Mouse (Mus musculus) left cerebral cortex, adult 8-10 months (tissue): Measurements from ENCODE around the gene Flot1. TPM values are rescaled to one million over a fixed set of nuclear protein-coding genes. Genes with fewer than 3 reads are reported as not detected.
A peak's percentile ranks its signal among the peaks of the same experiment; 100 is the strongest.
"Not testable (repeated sequence)": the region's sequence is repeated elsewhere in the genome, so short reads cannot be mapped to it uniquely, and the experiment has no call there.

Source experiments
- DNase-seq, 2 experiments: peaks; one replicate each; pipeline ENCODE4 v3.0.0; 2022; ENCODE audit warnings: low spot score in 2 of 2
- total RNA-seq, 4 experiments: library from RNA; stranded (reverse); gene quantifications; 2 replicates each; pipeline ENCODE4 v1.2.4; 2022

The Flot1 gene
- total RNA-seq, 4 experiments from 2014 or later, result 118 to 151 (median 137) TPM

DNA sequence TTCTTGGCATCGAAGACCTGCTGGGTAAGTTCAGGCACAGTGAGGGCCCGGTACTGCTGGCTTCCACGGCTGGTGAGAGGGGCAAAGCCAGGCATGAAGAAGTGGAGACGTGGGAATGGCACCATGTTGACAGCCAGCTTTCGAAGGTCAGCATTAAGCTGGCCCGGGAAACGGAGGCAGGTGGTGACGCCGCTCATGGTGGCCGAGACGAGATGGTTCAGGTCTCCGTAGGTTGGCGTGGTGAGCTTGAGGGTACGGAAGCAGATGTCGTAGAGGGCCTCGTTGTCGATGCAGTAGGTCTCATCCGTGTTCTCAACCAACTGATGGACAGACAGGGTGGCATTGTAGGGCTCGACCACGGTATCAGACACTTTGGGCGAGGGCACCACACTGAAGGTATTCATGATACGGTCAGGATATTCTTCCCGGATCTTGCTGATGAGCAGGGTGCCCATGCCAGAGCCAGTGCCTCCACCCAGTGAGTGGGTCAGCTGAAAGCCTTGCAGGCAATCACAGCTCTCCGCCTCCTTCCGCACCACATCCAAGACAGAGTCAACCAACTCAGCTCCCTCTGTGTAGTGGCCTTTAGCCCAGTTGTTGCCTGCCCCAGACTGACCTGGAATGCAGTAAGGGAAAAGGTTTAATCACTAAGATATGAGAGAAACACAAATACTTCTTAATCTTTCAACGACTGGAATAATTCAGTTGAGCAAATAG, 12.6 kb downstream of the Flot1 start:
- no peak for DNase-seq

DNA sequence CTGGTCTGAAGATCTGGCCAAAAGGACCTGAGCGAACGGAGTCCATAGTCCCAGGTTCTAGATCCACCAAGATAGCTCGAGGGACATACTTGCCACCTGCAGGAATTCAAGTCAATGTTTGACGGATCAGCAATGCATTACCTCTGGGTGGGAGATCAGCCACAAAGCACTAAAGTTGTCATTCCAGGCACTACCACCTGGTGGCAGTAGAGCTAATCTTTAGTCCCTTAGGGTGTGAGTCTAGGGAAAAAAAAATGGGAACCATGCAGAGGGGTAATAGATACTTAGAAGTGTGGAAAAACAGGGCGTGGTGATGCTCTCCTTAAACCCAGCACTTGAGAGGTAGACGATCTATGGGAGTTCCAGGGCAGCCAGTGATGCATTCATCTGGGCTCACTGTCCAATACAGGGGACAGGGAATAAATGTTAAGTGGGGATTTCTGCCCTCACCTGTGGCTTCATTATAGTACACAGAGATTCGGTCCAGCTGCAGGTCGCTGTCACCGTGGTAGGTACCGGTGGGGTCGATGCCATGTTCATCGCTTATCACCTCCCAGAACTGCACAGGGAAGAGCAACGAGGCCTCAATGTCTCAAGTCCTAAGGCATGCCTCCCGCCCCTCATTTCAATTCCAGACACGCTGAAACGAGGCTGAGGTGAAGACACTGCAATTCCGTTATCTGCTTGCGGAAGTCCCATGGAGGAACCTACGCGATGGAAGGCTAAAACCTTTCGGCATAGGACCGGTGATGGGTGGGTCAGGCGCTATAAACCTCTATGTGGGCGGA, 13.3 kb downstream of the Flot1 start:
- DNase-seq, result peak; percentile 79 to 80

DNA sequence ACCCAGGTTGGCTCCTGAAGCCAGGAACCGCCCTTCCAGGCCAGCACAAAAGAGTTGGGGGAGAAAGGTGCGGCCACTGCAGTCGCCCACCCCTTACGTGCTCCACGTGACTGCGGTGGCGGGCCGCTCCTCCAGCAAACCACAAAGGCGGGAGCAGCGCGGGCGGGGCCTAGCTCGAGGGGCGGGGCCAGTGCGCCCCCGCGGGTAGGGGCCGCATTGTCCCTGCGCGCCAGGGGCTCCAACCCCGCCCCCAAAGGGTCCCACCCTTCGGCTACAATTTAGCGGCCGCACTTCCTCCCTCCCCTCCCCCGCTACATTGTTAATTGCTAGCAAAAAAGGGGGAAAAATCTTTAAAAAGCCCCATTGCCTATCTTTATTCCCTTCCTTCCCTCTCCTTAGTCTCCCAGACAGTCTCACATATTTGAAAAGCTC, 14.0 kb downstream of the Flot1 start:
- DNase-seq, result peak; percentile 56 to 84

- DNase-seq, result no peak
Observed at GRCm38 (mm10) chr17:35837487-35837886, 14.5 kb downstream of the Flot1 start.

GRCm38 (mm10) chr17:35838122-35838544, 15.1 kb downstream of the Flot1 start, which contains the start of gene Tubb5:
Gene Tubb5 (minus strand): TSS chr17:35838306.
- peak; percentile 89 to 97 for DNase-seq

DNA sequence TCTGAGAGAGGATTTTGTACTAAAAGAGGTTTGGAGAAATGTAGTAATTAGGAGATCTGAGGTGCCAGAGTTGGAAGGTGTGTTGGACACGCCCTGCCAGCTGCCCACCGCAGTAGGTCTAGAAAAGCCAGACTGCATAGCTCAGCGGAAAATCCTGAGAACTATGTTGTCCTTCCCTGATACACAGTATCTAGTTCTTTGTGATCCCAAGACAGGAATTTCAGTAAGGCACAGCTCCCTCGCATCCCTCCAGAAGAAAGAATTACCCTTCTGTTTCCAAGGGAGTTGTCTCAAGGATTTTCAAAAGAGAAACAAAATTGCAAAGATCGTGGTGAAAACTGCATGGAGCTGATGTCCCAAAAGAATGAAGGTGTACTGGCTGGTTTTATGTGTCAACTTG, 15.5 kb downstream of the Flot1 start:
- DNase-seq, result no peak

- DNase-seq, result not testable (repeated sequence)
Observed at GRCm38 (mm10) chr17:35839002-35839401, 16.0 kb downstream of the Flot1 start.

DNA sequence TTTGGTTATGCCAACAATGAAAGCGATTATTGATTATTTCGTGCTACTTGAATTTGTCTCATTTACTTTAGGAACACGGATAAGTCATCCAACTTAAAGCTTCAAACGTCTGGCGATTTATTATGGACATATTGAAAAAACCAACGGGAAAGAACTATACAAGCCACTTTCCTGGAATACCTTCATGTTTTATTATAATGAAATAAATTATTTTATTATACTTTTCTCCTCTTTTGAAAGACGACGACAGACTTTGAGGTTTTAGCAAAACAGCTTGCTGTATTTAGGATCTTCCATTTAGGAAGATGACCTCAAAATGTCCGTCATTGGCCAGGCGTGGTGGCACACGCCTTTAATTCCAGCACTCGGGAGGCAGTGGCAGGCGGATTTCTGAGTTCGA, 17.5 kb downstream of the Flot1 start:
- DNase-seq, result no peak

DNA sequence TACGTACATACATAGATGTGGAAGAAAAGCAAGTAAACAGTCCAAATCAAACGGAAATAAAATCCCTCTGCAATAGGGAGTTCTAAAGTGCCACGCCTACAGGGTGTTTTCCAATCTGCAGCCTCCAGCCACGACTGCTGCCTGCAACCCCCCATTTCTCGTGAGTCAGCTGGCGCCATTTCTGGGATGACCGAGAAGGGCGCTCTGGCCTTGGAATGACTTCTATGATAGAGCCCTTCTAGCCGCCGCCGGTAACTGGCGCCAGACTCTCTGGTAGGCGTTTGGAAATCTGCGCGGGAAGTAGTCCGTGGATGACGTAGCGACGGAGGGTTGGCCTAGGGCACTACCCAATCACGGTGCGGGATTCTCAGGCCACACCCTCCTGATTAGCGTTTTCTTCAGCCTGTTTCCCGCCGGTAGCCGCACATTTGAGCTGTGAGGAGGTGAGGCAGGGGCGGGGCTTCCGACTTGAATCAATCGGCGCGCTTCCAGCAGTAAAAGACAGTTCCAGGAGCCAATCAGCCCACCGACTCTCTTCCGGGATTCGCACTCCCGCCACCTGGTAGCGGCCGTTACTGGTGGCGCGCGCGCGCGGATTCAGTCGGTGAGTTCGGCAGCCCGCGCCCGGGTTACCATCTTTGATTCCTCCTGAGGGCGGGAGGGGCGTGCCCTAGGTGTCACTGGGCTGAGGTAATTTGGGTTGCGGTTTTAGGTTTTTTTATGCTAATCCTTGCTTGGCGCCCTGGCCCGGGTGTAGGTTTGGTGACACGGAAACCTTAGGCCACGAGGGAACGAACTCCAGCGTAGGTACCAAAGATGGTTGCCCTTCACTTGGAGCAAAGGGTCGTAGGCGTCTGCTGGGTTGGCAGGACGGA, 18.3 kb downstream of the Flot1 start, which contains the start of gene Mdc1:
Mdc1 (plus strand) TSS at position 440 of the 875 bp plus-strand sequence.
- peak; percentile 95 to 100 for DNase-seq

DNA sequence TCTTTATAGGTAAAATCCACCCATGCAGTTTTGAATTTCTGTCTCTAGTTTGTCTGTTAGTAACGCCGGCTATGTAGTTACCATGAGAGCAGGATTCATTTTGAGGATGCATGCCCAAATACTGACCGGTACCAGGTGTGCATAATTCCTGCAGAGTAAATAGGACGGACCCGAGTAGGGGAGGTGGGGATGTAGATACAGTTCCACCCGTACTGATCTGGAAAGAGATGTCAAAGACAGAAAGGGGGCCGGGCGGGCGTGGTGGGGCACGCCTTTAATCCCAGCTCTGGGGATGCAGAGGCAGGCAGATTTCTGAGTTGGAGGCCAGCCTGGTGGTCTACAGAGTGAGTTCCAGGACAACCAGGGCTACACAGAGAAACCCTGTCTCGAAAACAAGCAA, 19.0 kb downstream of the Flot1 start:
- DNase-seq, result no peak

GRCm38 (mm10) chr17:35843514-35843913, 20.5 kb downstream of the Flot1 start:
- DNase-seq, result no peak

DNA sequence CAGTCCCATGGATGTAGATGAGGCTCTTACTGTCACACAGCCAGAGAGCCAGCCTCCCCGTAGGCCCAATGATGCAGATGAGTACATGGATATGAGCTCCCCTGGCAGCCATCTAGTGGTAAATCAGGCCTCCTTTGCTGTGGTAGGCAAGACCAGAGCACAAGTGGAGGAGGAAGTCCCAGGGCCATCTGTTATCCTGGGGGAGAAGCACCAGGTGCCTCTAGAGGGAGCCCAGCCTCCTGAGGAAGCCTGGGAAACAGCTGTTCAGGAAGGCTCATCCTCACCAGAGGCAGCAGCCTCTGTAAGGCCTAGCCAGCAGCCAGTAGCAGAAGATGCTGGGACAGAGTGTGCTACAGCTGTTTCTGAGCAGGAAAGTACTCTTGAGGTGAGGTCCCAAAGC, 25.1 kb downstream of the Flot1 start:
- peak in 1 of 2 experiments; percentile 74 for DNase-seq

DNA sequence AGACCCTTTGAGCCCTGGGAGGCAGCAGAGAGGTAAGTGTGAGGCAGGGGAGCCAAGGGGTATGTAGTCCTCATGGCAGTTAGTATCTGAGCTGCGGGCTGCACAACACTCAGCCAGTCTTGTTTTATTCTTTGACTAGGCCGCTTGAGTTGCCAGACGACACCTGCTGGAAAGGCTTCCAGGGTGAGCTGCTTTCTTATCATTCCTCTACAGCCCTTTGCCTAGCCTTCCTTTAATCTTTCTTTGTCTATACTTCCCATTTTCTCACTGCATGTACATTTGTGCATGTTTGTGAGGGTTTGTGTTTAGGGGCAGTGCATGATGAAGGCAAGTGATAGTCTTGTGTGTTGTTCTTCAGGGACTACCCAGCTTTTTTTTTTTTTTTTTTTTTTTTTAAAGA, 27.9 kb downstream of the Flot1 start:
- no peak for DNase-seq

DNA sequence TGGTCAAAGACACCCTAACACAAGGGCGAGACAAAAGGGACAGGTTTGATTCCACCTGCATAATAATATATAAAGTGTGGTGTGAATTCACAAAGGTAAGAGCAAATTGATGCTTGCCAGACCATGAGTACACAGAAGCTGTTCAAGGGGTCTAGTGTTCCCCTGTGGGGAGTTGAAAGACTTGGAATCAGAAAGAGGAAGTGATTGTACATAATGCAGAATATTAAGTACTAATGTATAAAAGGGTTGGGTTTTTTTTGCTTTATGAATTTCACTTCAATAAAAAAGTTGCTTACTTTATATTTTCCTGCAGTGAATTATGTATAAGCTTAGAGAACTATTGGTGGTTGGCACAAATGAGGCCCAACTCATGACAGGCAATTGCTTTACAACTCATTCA, 36.3 kb downstream of the Flot1 start:
- no peak for DNase-seq

- DNase-seq, result no peak
Observed at GRCm38 (mm10) chr17:35859835-35860234, 36.8 kb downstream of the Flot1 start.

GRCm38 (mm10) chr17:35860831-35861197, 37.8 kb downstream of the Flot1 start:
- DNase-seq, result no peak

DNA sequence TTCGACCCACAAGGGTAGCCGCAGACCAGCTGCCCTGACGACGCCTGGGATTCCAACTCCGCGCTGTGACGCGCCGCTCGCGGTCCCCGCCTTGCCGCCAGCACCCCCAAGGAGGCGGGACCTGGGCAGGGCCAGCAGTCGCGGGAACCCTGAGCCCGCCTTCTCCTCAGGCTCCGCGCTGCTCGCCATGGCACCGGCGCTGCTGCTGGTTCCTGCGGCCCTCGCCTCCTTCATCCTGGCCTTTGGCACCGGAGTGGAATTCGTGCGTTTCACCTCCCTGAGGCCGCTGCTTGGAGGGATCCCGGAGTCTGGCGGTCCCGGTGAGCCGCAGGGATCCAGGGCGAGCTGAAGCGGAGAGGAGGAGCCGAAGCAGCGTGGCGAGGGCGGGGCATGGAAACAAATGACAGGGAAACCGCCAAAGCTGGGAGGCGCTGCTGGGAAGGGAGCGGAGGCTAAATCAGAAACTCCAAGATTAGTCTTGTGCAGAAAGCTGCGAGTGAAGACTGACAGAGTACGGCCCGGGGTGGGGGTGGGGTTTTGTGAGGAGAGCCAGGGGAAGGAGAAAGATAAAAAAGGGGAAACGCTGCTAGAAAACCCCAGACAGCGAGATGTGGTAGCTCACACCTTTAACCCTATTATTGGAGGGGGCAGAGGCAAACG, 38.3 kb downstream of the Flot1 start, which contains the start of gene Nrm:
Nrm (plus strand) TSS at position 121 of the 660 bp plus-strand sequence.
- peak; percentile 82 to 84 for DNase-seq

- DNase-seq, result no peak
Observed at GRCm38 (mm10) chr17:35864832-35865353, 41.9 kb downstream of the Flot1 start.

DNA sequence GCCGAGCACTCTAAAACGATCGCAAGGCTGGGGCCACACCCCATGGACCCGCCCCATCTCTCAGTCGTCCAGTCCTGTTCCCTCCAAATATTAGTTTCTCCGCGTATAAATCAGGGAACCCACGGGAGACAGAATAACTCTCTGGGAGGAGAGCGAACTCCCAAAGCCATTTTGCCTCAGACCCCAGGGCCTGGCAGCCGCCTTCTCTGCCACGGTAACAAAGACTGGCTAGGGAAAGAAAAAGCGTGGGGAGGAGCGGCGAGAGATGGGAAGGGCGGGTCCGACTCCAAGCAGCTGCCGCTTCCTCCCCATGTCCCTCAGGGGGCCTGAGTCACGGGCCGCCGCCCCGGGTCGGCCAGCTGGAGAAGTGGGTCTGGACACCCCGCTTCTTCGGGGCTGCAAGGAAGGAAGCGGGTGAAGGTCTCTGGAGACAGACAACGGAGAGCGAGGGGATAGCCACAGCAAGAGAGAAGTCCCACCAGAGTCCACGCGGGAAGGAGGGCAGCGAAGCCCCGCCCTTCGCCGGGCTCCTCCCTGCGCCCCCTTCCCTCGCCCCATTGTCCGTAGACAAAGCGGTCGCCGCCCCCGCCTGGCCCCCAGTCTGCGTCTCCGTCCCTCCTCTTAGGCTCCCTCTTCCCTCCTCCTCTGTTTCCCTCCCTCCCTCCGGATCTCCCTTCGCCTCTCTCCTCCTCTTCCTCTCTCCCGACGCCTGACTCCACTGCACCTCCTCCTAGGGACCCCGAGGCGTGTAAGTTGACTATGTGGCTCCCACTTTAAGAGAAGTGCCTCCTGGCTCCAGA, 42.7 kb downstream of the Flot1 start, which contains the start of gene Ppp1r18:
Ppp1r18 (plus strand) TSS at position 113 of the 800 bp plus-strand sequence.
- DNase-seq, result no peak
